Mouse (Mus musculus): ENCODE results near the gene Gm5737. TPM values are rescaled to one million over a fixed set of nuclear protein-coding genes. Genes with fewer than 3 reads are reported as not detected.

Gm5737 gene
- polyA plus RNA-seq, 1 experiment from 2014 or later, result not detected

DNA sequence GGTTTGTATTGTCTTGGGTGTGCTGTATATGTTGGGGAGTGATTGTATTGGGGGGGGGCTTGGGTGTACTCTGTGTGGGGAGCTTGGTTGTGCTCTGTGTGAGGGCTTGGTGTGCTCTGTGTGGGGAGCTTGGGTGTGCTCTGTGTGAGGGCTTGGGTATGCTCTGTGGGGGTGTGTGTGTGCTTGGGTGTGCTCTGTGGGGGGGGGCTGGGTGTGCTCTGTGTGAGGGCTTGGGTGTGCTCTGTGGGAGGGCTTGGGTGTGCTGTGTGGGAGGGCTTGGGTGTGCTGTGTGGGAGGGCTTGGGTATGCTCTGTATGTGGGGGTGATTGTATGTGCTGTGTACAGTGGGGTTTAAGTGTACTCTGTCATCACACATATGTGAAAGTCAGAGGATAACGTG, 55.6 kb downstream of the Gm5737 start:
- H3K4me3 ChIP-seq, result no peak overlapping the region
- ATAC-seq (ENCODE audit: low FRiP score, low read depth), result no peak

GRCm38 (mm10) chr7:120869883-120870282, 57.7 kb downstream of the Gm5737 start:
- no peak overlapping the region for H3K4me3 ChIP-seq
- no peak for ATAC-seq (ENCODE audit: low FRiP score, low read depth)
- H3K9ac ChIP-seq, result no peak overlapping the region
- WGBS, result 49% methylated on average over 5 of the region's 5 CpGs
- peak overlapping the region; percentile 55; the same call in 1 of the 2 replicates for H3K27ac ChIP-seq
- no peak overlapping the region for H3K4me2 ChIP-seq (replicated peaks)
- peaks cover 9% of the 10 kb centered on the region; the same call in 1 of the 2 replicates for H3K36me3 ChIP-seq
- H3K9me3 ChIP-seq, result no peaks in the 10 kb centered on the region
- peaks cover 53% of the 10 kb centered on the region for H3K4me1 ChIP-seq
- no peaks in the 10 kb centered on the region for H3K27me3 ChIP-seq

More for the DNA sequence above, 55.6 kb downstream of the Gm5737 start:
- no peak overlapping the region for H3K4me2 ChIP-seq (replicated peaks)
- no peaks in the 10 kb centered on the region for H3K9me3 ChIP-seq
- H3K36me3 ChIP-seq, result no peaks in the 10 kb centered on the region
- no peak overlapping the region for H3K27ac ChIP-seq
- no peaks in the 10 kb centered on the region for H3K27me3 ChIP-seq
- no peak overlapping the region for H3K9ac ChIP-seq
- H3K4me1 ChIP-seq, result peaks cover 74% of the 10 kb centered on the region
- 72% methylated on average over 1 of the region's 1 CpGs for WGBS

GRCm38 (mm10) chr7:120870431-120871008, 58.4 kb downstream of the Gm5737 start:
- Histone ChIP-seq H3K27me3 (no peaks in the 10 kb centered on the region), H3K4me3 (no peak overlapping the region), H3K4me1 (peaks cover 46% of the 10 kb centered on the region), H3K9me3 (no peaks in the 10 kb centered on the region), H3K4me2 (replicated peaks) (no peak overlapping the region), H3K27ac (peak overlapping the region; percentile 55; the same call in 1 of the 2 replicates), H3K36me3 (peaks cover 9% of the 10 kb centered on the region; the same call in 1 of the 2 replicates), H3K9ac (no peak overlapping the region)
- no peak for ATAC-seq (ENCODE audit: low FRiP score, low read depth)
- 58% methylated on average over 5 of the region's 5 CpGs for WGBS

DNA sequence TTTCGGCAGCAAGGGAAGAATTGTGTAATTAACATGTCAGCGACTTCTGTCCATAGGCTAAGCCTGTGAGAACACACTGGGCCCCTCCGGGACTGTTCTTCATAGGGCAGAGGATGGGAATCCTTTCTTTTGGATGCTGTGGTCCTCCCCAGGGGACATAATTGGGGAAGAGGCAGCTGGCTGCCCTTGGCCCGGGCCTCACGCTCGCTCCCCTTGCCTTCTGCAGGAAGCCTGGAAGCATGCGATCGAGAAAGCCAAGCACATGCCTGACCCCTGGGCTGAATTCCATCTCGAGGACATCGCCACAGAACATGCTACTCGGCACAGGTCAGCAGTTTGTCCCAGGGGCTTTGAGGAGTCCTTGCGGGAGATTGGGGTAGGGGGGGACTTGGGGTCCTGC, 60.9 kb downstream of the Gm5737 start:
- 82% methylated on average over 12 of the region's 12 CpGs for WGBS
- no peak overlapping the region for H3K4me2 ChIP-seq (replicated peaks)
- no peak overlapping the region for H3K9ac ChIP-seq
- no peak for ATAC-seq (ENCODE audit: low FRiP score, low read depth)
- peaks cover 22% of the 10 kb centered on the region for H3K4me1 ChIP-seq
- no peak overlapping the region for H3K27ac ChIP-seq
- no peaks in the 10 kb centered on the region for H3K27me3 ChIP-seq
- H3K9me3 ChIP-seq, result no peaks in the 10 kb centered on the region
- H3K4me3 ChIP-seq, result no peak overlapping the region
- H3K36me3 ChIP-seq, result peaks cover 9% of the 10 kb centered on the region; the same call in 1 of the 2 replicates

DNA sequence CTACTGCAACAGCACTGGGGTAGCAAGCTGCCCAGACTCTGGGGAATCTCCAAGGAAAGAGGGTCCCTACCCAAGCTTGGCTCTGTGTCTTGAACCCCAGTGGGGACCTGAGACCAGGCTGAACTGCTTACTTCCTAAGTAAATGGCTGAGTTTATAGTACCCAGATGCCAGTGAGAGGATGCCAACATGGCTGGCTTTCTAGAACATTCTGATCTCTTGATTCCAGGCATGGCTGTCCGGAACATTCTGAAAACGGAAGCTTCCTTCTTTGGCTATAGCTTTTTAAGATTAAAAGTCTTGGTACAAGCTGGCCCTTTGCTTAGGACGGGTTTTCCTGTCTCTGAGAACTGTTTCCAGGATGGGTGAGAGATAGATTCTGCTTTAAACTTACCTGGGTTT, 61.9 kb downstream of the Gm5737 start:
- no peak for ATAC-seq (ENCODE audit: low FRiP score, low read depth)
- H3K27me3 ChIP-seq, result no peaks in the 10 kb centered on the region
- WGBS, result 94% methylated on average over 3 of the region's 3 CpGs
- peaks cover 15% of the 10 kb centered on the region for H3K4me1 ChIP-seq
- H3K4me3 ChIP-seq, result no peak overlapping the region
- H3K27ac ChIP-seq, result no peak overlapping the region
- peaks cover 9% of the 10 kb centered on the region; the same call in 1 of the 2 replicates for H3K36me3 ChIP-seq
- no peak overlapping the region for H3K4me2 ChIP-seq (replicated peaks)
- no peak overlapping the region for H3K9ac ChIP-seq
- H3K9me3 ChIP-seq, result no peaks in the 10 kb centered on the region

DNA sequence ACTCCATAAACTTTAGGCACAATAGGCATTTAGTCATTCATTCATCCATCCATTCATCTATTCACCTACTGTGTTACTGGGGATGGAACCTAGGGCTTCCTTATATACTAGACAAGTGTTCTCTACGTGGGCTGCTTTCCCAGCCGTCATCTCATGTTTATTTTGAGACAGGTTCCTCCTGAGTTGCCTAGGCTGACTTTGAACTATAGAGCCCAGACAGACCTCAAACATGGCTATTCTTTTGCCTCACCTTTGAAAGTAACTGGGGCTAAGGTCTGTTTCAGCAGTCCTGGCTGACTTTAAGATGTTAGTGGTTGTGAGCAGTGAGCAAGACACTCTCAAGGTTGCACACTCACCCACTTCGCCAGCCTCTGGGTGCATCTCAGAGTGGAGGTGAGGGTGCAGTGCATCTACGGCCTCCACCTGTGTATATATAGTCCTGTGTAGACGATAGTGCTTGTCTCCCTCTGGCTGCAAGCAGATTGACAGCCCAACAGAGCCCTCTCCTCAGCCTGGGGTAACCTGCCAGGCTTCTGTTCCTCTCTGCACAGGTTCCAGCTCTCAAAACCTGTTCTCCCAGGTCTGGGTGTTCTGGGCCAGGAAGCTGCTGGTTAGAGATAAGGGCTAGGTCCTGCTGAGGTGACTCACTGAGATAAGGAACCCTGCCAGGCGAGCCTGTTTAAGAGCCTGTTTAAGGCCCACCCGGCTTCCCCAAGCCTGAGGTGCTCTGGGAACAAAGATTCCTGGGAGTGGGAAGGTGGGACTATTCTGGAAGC, 62.8 kb downstream of the Gm5737 start:
- Histone ChIP-seq H3K4me2 (replicated peaks) (no peak overlapping the region), H3K27me3 (no peaks in the 10 kb centered on the region), H3K9ac (no peak overlapping the region), H3K4me3 (no peak overlapping the region), H3K27ac (no peak overlapping the region), H3K36me3 (peaks cover 18% of the 10 kb centered on the region), H3K4me1 (peaks cover 7% of the 10 kb centered on the region), H3K9me3 (no peaks in the 10 kb centered on the region)
- ATAC-seq (ENCODE audit: low FRiP score, low read depth), result no peak
- WGBS, result 70% methylated on average over 7 of the region's 7 CpGs

DNA sequence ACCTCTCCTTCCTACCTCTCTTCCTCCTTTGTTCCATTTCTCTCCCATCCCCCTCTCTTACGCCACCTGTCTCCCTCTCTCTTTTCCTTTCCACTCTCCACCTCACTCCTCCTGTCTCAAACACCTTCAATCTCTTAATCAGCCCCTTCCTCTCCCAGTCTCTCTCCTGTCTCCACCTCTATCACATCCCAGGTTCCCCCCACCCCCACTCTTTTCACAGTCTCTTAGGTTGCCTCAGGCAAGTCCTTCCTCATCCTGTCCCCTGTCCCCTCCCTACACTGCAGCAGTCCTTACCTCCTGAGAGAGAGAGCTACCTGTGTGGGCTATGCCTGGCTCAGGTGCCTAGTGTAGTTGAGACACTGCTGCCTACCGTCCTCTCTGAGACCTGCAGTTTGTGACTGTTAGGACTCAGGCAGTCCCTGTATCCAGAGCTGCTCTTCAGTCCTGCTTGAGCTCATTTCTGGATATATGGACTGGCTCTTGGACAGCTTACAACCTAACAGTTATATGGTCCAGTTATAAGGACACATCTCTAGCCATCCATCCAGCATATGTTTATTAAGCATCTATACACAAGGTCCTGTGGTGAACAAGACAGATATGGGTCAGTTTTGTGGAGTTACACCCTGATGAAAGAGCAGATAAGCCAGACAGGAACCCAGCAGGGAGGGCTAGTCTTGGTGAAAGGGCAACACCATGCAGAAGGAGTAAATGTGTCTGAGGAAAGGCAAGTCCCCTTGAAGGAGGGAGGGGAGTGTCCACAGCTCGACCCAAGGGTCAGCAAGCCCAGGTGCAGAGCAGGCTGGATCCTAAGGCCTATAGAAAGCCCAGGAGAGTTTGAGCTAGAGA, 63.6 kb downstream of the Gm5737 start:
- no peak overlapping the region for H3K27ac ChIP-seq
- no peak overlapping the region for H3K4me2 ChIP-seq (replicated peaks)
- no peaks in the 10 kb centered on the region for H3K4me1 ChIP-seq
- H3K4me3 ChIP-seq, result no peak overlapping the region
- no peak for ATAC-seq (ENCODE audit: low FRiP score, low read depth)
- H3K36me3 ChIP-seq, result peaks cover 26% of the 10 kb centered on the region
- no peaks in the 10 kb centered on the region for H3K27me3 ChIP-seq
- no peak overlapping the region for H3K9ac ChIP-seq
- H3K9me3 ChIP-seq, result no peaks in the 10 kb centered on the region
- WGBS, result 69% methylated on average over 3 of the region's 3 CpGs

- Histone ChIP-seq H3K27ac (no peak overlapping the region), H3K4me3 (no peak overlapping the region), H3K9ac (no peak overlapping the region), H3K9me3 (no peaks in the 10 kb centered on the region), H3K4me1 (no peaks in the 10 kb centered on the region), H3K36me3 (peaks cover 43% of the 10 kb centered on the region), H3K27me3 (no peaks in the 10 kb centered on the region), H3K4me2 (replicated peaks) (no peak overlapping the region)
- 81% methylated on average over 6 of the region's 6 CpGs for WGBS
- ATAC-seq (ENCODE audit: low FRiP score, low read depth), result no peak
Observed at GRCm38 (mm10) chr7:120878271-120878670, 66.1 kb downstream of the Gm5737 start.

DNA sequence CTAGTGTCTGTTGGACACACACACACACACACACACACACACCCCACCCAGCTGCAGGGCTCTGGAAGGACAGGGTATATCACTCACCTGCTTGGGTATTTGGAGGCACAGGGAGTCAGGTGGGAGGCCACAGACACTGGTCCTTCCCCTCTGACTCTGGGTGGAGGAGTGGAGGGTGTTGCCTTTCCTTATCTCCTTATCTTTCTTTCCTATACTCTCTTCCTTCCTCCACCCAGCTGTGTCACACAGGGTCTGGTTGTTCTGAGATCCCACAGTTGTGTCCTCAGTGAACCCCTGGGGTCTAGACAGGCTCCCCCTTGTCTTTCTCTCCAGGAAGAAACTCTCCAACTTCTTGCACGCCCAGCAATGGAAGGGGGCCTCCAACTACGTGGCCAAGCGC, 67.8 kb downstream of the Gm5737 start:
- Histone ChIP-seq H3K9me3 (0 out of 2 replicates have a peak, but pooled peaks cover 4% of the 10 kb centered on the region), H3K27me3 (no peaks in the 10 kb centered on the region), H3K9ac (no peak overlapping the region), H3K4me1 (no peaks in the 10 kb centered on the region), H3K27ac (no peak overlapping the region), H3K4me3 (no peak overlapping the region), H3K4me2 (replicated peaks) (no peak overlapping the region), H3K36me3 (peaks cover 54% of the 10 kb centered on the region)
- no peak for ATAC-seq (ENCODE audit: low FRiP score, low read depth)
- 93% methylated on average over 3 of the region's 3 CpGs for WGBS

- Histone ChIP-seq H3K36me3 (peaks cover 62% of the 10 kb centered on the region), H3K4me1 (no peaks in the 10 kb centered on the region), H3K9ac (no peak overlapping the region), H3K9me3 (0 out of 2 replicates have a peak, but pooled peaks cover 4% of the 10 kb centered on the region), H3K4me2 (replicated peaks) (no peak overlapping the region), H3K27ac (no peak overlapping the region), H3K27me3 (no peaks in the 10 kb centered on the region), H3K4me3 (no peak overlapping the region)
- WGBS, result 93% methylated on average over 4 of the region's 4 CpGs
- no peak for ATAC-seq (ENCODE audit: low FRiP score, low read depth)
Observed at GRCm38 (mm10) chr7:120880770-120881169, 68.6 kb downstream of the Gm5737 start.

All from limb, embryonic 13.5 days (tissue).